14 mouse cellular contexts compared by ENCODE assay signal in the genomic region with DNA sequence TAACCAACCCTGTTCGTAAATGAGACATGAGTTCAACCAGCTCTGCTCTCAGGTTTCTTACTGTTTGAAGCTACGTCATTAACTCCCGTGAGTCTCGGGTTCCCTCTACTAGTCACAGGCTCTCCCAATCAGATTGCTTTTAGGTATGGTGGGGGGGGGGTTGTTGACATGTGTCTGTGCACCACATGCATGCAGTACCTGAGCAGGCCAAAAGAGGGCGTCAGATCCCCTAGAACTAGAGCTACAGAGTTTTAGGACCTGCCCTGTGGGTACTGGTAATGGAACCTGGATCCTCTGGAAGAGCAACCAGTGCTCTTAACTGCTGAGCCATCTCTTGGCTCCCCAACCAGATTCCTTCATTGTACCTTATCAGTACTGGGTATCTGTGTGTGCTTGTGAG. TPM values are rescaled to one million over a fixed set of nuclear protein-coding genes. Genes with fewer than 3 reads are reported as not detected.
A peak's percentile ranks its signal among the peaks of the same experiment; 100 is the strongest.
DNase-seq lines count a peak whose midpoint lies in the region; ATAC-seq and TF ChIP-seq lines count a peak whose summit lies in the region.
"Had no signal": no experiment of that assay in that cellular context is flagged by ENCODE, and none has a peak within 500 bp of the region (broad histone marks: within the 10 kb centered on the region; RNA-seq: fewer than 3 reads in every experiment).

No protein-coding gene starts in this region.

- H3K9me3 ChIP-seq in intestine, embryonic 15.5 days = no peaks in the 10 kb centered on the region
- H3K9me3 ChIP-seq: embryonic facial prominence, embryonic 13.5 days; forebrain, embryonic 15.5 days; limb, embryonic 13.5 days; midbrain, embryonic 13.5 days had no signal

- no peak overlapping the region for H3K4me3 ChIP-seq in left cerebral cortex, adult 2 months
- H3K4me3 ChIP-seq in intestine, embryonic 15.5 days (replicated peaks) = no peak overlapping the region
- H3K4me3 ChIP-seq: embryonic facial prominence, embryonic 13.5 days; forebrain, embryonic 15.5 days; limb, embryonic 13.5 days; midbrain, embryonic 13.5 days had no signal

- intact Hi-C loops in left cerebral cortex, adult 2 months (cut with DNase I) = no loop called here

- H3K36me3 ChIP-seq in intestine, embryonic 15.5 days = no peaks in the 10 kb centered on the region
- H3K36me3 ChIP-seq: embryonic facial prominence, embryonic 13.5 days; forebrain, embryonic 15.5 days; limb, embryonic 13.5 days; midbrain, embryonic 13.5 days had no signal

- TF ChIP-seq CTCF in left cerebral cortex, adult 2 months (IDR thresholded peaks at IDR 0.05) = peak; percentile 19

- no peak for ATAC-seq in CD4-positive, CD25-positive, alpha-beta regulatory T cell, adult 4 months
- ATAC-seq in intestine, embryonic 15.5 days = no peak
- ATAC-seq: forebrain, embryonic 15.5 days; intestine, embryonic 16.5 days; midbrain, embryonic 13.5 days had no signal

- no peaks in the 10 kb centered on the region for H3K4me1 ChIP-seq in intestine, embryonic 15.5 days (replicated peaks)
- H3K4me1 ChIP-seq: embryonic facial prominence, embryonic 13.5 days; forebrain, embryonic 15.5 days; limb, embryonic 13.5 days; midbrain, embryonic 13.5 days had no signal

- H3K27me3 ChIP-seq in intestine, embryonic 15.5 days (replicated peaks) = no peaks in the 10 kb centered on the region
- H3K27me3 ChIP-seq: embryonic facial prominence, embryonic 13.5 days; forebrain, embryonic 15.5 days; limb, embryonic 13.5 days; midbrain, embryonic 13.5 days had no signal

- no peak overlapping the region for H3K9ac ChIP-seq in intestine, embryonic 15.5 days
- H3K9ac ChIP-seq: embryonic facial prominence, embryonic 13.5 days; forebrain, embryonic 15.5 days; limb, embryonic 13.5 days; midbrain, embryonic 13.5 days had no signal

- 66% methylated on average over 5 of the region's 5 CpGs for WGBS in intestine, embryonic 15.5 days

- H3K27ac ChIP-seq in left cerebral cortex, adult 2 months = no peak overlapping the region
- H3K27ac ChIP-seq in intestine, embryonic 15.5 days = no peak overlapping the region
- H3K27ac ChIP-seq: embryonic facial prominence, embryonic 13.5 days; forebrain, embryonic 15.5 days; limb, embryonic 13.5 days; midbrain, embryonic 13.5 days had no signal

- no peak overlapping the region for H3K4me2 ChIP-seq in intestine, embryonic 15.5 days (replicated peaks)
- H3K4me2 ChIP-seq: embryonic facial prominence, embryonic 13.5 days; forebrain, embryonic 15.5 days; limb, embryonic 13.5 days; midbrain, embryonic 13.5 days had no signal

- peak; percentile 19 for DNase-seq in CD4-positive, CD25-positive, alpha-beta regulatory T cell, adult 2 months (ENCODE audit: low read depth, low spot score)
- no peak for DNase-seq in left cerebral cortex, adult 2 months (ENCODE audit: extremely low spot score in 1 of 2, low spot score in 2 of 2)
- no peak for DNase-seq in left cerebral cortex, adult 18-20 months (ENCODE audit: low spot score in 2 of 2)
- peak; percentile 6 for DNase-seq in T-cell, adult 2 months (ENCODE audit: low spot score)
- DNase-seq in thymus, postnatal 25 days = peak; percentile 19
- no peak for DNase-seq in ovary, postnatal 36 days (ENCODE audit: low spot score)
- DNase-seq: cerebellum, adult 9-10 months had no signal

RNA-seq across cellular contexts. Expression of a gene that starts 29.1 kb away (rescaled TPM):
- polyA plus RNA-seq in CD4-positive, CD25-positive, alpha-beta regulatory T cell, adult 4 months (2017; shearing (Covaris generic)) = 10 to 100 TPM; 13.5 to 23.8 TPM
- 10 to 100 TPM in 1 of 2 experiments, 1 to 10 TPM in 1; 9.1 to 14.1 TPM for total RNA-seq in left cerebral cortex, adult 2 months (2021)
- 10 to 100 TPM in 1 of 2 experiments, 1 to 10 TPM in 1; 10.0 to 13.6 TPM for total RNA-seq in left cerebral cortex, adult 18-20 months (2021)
- 22.0 and 22.3 TPM in 2 replicates for polyA plus RNA-seq in intestine, embryonic 15.5 days (2015; fragmentation: Nextera tagmentation; extraction: Ambion mirVana)

RNA-seq across cellular contexts. Expression of a gene that starts 32.3 kb away (rescaled TPM):
- under 1 TPM; 0.24 to 0.57 TPM for polyA plus RNA-seq in CD4-positive, CD25-positive, alpha-beta regulatory T cell, adult 4 months (2017; shearing (Covaris generic))
- total RNA-seq in left cerebral cortex, adult 2 months (2021) = 100 to 1,000 TPM; 352 to 356 TPM
- total RNA-seq in left cerebral cortex, adult 18-20 months (2021) = 100 to 1,000 TPM; 365 to 384 TPM
- polyA plus RNA-seq in intestine, embryonic 15.5 days (2015; fragmentation: Nextera tagmentation; extraction: Ambion mirVana) = 3.9 and 4.6 TPM in 2 replicates

RNA-seq across cellular contexts. Expression of a gene that starts 57.2 kb away (rescaled TPM):
- polyA plus RNA-seq in CD4-positive, CD25-positive, alpha-beta regulatory T cell, adult 4 months (2017; shearing (Covaris generic)) = 10 to 100 TPM; 11.6 to 19.6 TPM
- 100 to 1,000 TPM in 1 of 2 experiments, 10 to 100 TPM in 1; 97.0 to 107 TPM for total RNA-seq in left cerebral cortex, adult 2 months (2021)
- 100 to 1,000 TPM in 1 of 2 experiments, 10 to 100 TPM in 1; 91.7 to 103 TPM for total RNA-seq in left cerebral cortex, adult 18-20 months (2021)
- 29.7 and 31.4 TPM in 2 replicates for polyA plus RNA-seq in intestine, embryonic 15.5 days (2015; fragmentation: Nextera tagmentation; extraction: Ambion mirVana)

Comparison
In these comparisons a context has a peak if more than half of its experiments do, and no peak if none do; other contexts are left out.
1. DNase-seq: peak in CD4-positive, CD25-positive, alpha-beta regulatory T cell, adult 2 months (single experiment), T-cell, adult 2 months (single experiment) and thymus, postnatal 25 days (single experiment); none in left cerebral cortex, adult 2 months (0 of 2), left cerebral cortex, adult 18-20 months (0 of 2) and ovary, postnatal 36 days (single experiment).